Mouse (Mus musculus): ENCODE results near the gene Efcab5.

DNA sequence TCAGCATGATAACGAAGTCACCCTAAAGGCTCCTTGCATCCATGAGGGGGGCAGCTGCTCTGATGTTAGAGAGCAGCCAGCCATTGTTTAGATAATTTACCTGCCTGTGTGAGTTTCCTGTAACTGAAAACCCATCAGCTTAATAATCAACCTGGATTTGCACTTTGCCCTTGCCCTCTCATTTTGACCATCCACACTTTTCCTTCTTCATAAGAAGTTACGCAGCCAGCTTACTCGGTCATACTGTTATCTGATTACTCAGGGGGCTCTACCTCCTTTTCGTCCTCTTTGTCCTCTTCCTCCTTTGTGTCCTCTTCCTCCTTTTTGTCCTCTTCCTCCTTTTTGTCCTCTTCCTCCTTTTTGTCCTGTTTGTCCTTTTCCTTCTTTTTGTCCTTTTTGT lies 10.9 kb upstream of the Efcab5 start:
- TF ChIP-seq CTCF (IDR thresholded peaks at IDR 0.05; ENCODE audit: low read depth) (no peak), EP300 (optimal IDR thresholded peaks at IDR 0.05) (no peak)

All from stomach, postnatal 0 days (tissue).